Mouse (Mus musculus) layer of hippocampus, adult 8-10 months (tissue): ENCODE results near the gene Cog5. TPM values are rescaled to one million over a fixed set of nuclear protein-coding genes. Genes with fewer than 3 reads are reported as not detected.
A peak's percentile ranks its signal among the peaks of the same experiment; 100 is the strongest.

Source experiments
- DNase-seq, 2 experiments: peaks; one replicate each; pipeline ENCODE4 v3.0.0; 2022; ENCODE audit warnings: low spot score in 2 of 2
- total RNA-seq, 4 experiments: library from RNA; stranded (reverse); gene quantifications; 2 replicates each; pipeline ENCODE4 v1.2.4; 2022

The Cog5 gene
- total RNA-seq, 4 experiments from 2014 or later = 57.4 to 68.6 (median 67.5) TPM

GRCm38 (mm10) chr12:31709665-31710064 is 55.0 kb downstream of the Cog5 start:
- no peak for DNase-seq

GRCm38 (mm10) chr12:31712233-31712632 is 57.6 kb downstream of the Cog5 start:
- DNase-seq = no peak

- no peak for DNase-seq
Measured at GRCm38 (mm10) chr12:31712727-31713126, 58.1 kb downstream of the Cog5 start.

- DNase-seq = peak; percentile 67 to 73
Measured at GRCm38 (mm10) chr12:31713600-31713999, 58.9 kb downstream of the Cog5 start, which contains the start of gene Gpr22. Gpr22 (minus strand) TSS chr12:31713947.

GRCm38 (mm10) chr12:31714070-31714469 is 59.4 kb downstream of the Cog5 start:
- no peak for DNase-seq

- no peak for DNase-seq
Measured at GRCm38 (mm10) chr12:31719586-31720275, 65.1 kb downstream of the Cog5 start.

GRCm38 (mm10) chr12:31724576-31724975 is 69.9 kb downstream of the Cog5 start:
- DNase-seq = no peak

GRCm38 (mm10) chr12:31725511-31726275 is 71.0 kb downstream of the Cog5 start:
- no peak for DNase-seq

- DNase-seq = no peak
Measured at GRCm38 (mm10) chr12:31726707-31727106, 72.0 kb downstream of the Cog5 start.

GRCm38 (mm10) chr12:31730126-31730525 is 75.5 kb downstream of the Cog5 start:
- DNase-seq = peak in 1 of 2 experiments; percentile 69

GRCm38 (mm10) chr12:31734616-31735015 is 79.9 kb downstream of the Cog5 start:
- peak in 1 of 2 experiments; percentile 52 for DNase-seq

GRCm38 (mm10) chr12:31747301-31747700 is 92.6 kb downstream of the Cog5 start:
- DNase-seq = no peak

GRCm38 (mm10) chr12:31749846-31750245 is 95.2 kb downstream of the Cog5 start:
- no peak for DNase-seq

- no peak for DNase-seq
Measured at GRCm38 (mm10) chr12:31754465-31754864, 99.8 kb downstream of the Cog5 start.

GRCm38 (mm10) chr12:31755885-31756755 is 101.5 kb downstream of the Cog5 start:
- no peak for DNase-seq

- peak; percentile 21 to 23 for DNase-seq
Measured at GRCm38 (mm10) chr12:31773612-31774011, 118.9 kb downstream of the Cog5 start.

GRCm38 (mm10) chr12:31784291-31784690 is 129.6 kb downstream of the Cog5 start:
- no peak for DNase-seq

- DNase-seq = no peak
Measured at GRCm38 (mm10) chr12:31788530-31788929, 133.9 kb downstream of the Cog5 start.

- no peak for DNase-seq
Measured at GRCm38 (mm10) chr12:31806410-31807154, 151.9 kb downstream of the Cog5 start.

GRCm38 (mm10) chr12:31818051-31818461 is 163.4 kb downstream of the Cog5 start:
- DNase-seq = no peak

- DNase-seq = no peak
Measured at GRCm38 (mm10) chr12:31819096-31819495, 164.4 kb downstream of the Cog5 start.
